Mouse (Mus musculus): ENCODE measurements at regions not wholly inside any gene's neighbourhood (a gene's known extent, or its start where the extent isn't known, plus 50 kb on each side); places are given as distances from the start of the nearest gene placed in this dataset.
"Not testable (repeated sequence)": the region's sequence is repeated elsewhere in the genome, so short reads cannot be mapped to it uniquely, and the experiment has no call there.

GRCm38 (mm10) chr11:12589757-12590373 lies 125.1 kb upstream of the Cobl start:
- peak; percentile 33 for DNase-seq (ENCODE audit: inconsistent ontology term)

- DNase-seq (ENCODE audit: inconsistent ontology term): not testable (repeated sequence)
These were observed 120.3 kb upstream of the Cobl start for GRCm38 (mm10) chr11:12584851-12585680.

GRCm38 (mm10) chr11:12578999-12579576 lies 114.3 kb upstream of the Cobl start:
- peak; percentile 34 for DNase-seq (ENCODE audit: inconsistent ontology term)

- DNase-seq (ENCODE audit: inconsistent ontology term): no peak
These were observed 94.9 kb upstream of the Cobl start for GRCm38 (mm10) chr11:12559663-12560062.

GRCm38 (mm10) chr11:12558995-12559633 lies 94.4 kb upstream of the Cobl start:
- peak; percentile 51 for DNase-seq (ENCODE audit: inconsistent ontology term)

GRCm38 (mm10) chr11:12558176-12558575 lies 93.4 kb upstream of the Cobl start:
- no peak for DNase-seq (ENCODE audit: inconsistent ontology term)

GRCm38 (mm10) chr11:12545771-12546170 lies 81.0 kb upstream of the Cobl start:
- no peak for DNase-seq (ENCODE audit: inconsistent ontology term)

- peak; percentile 14 for DNase-seq (ENCODE audit: inconsistent ontology term)
These were observed 78.3 kb upstream of the Cobl start for GRCm38 (mm10) chr11:12543042-12543441.

GRCm38 (mm10) chr11:12540333-12540870 lies 75.6 kb upstream of the Cobl start:
- DNase-seq (ENCODE audit: inconsistent ontology term): peak; percentile 65

GRCm38 (mm10) chr11:12535063-12535462 lies 70.3 kb upstream of the Cobl start:
- peak; percentile 88 for DNase-seq (ENCODE audit: inconsistent ontology term)

- peak; percentile 77 for DNase-seq (ENCODE audit: inconsistent ontology term)
These were observed 67.5 kb upstream of the Cobl start for GRCm38 (mm10) chr11:12532288-12532687.

GRCm38 (mm10) chr11:12522063-12522462 lies 57.3 kb upstream of the Cobl start:
- not testable (repeated sequence) for DNase-seq (ENCODE audit: inconsistent ontology term)

GRCm38 (mm10) chr11:12521286-12521685 lies 56.5 kb upstream of the Cobl start:
- no peak for DNase-seq (ENCODE audit: inconsistent ontology term)

- DNase-seq (ENCODE audit: inconsistent ontology term): no peak
These were observed 51.6 kb upstream of the Cobl start for GRCm38 (mm10) chr11:12516374-12516773.

Data from Muller cell, postnatal 12 days (primary cell).